Mouse (Mus musculus): ENCODE data around the gene Zc3h7b.
"Not testable (repeated sequence)": the region's sequence is repeated elsewhere in the genome, so short reads cannot be mapped to it uniquely, and the experiment has no call there.

The Zc3h7b gene

GRCm38 (mm10) chr15:81744992-81745600 lies at the start of gene Zc3h7b, which contains the start of gene Rangap1:
Gene Zc3h7b (plus strand): TSS chr15:81745057.
Gene Rangap1 (minus strand): TSS chr15:81745530.
- DNase-seq (ENCODE audit: low read depth in 2 of 2, low spot score in 2 of 2): peak; percentile 22 to 44

- DNase-seq (ENCODE audit: low read depth in 2 of 2, low spot score in 2 of 2): no peak
These were observed 47.7 kb upstream of the Zc3h7b start, which contains the start of gene Chadl for GRCm38 (mm10) chr15:81697175-81697574. Gene Chadl (minus strand): TSS chr15:81697287.

- peak in 1 of 2 experiments; percentile 6 for DNase-seq (ENCODE audit: low read depth in 2 of 2, low spot score in 2 of 2)
These were observed 47.0 kb upstream of the Zc3h7b start for GRCm38 (mm10) chr15:81697847-81698246.

- no peak for DNase-seq (ENCODE audit: low read depth in 2 of 2, low spot score in 2 of 2)
These were observed 46.3 kb upstream of the Zc3h7b start for GRCm38 (mm10) chr15:81698532-81698931.

GRCm38 (mm10) chr15:81700161-81700560 lies 44.7 kb upstream of the Zc3h7b start:
- DNase-seq (ENCODE audit: low read depth in 2 of 2, low spot score in 2 of 2): no peak

GRCm38 (mm10) chr15:81700601-81701000 lies 44.3 kb upstream of the Zc3h7b start:
- DNase-seq (ENCODE audit: low read depth in 2 of 2, low spot score in 2 of 2): no peak

GRCm38 (mm10) chr15:81701350-81701749 lies 43.5 kb upstream of the Zc3h7b start:
- not testable (repeated sequence) for DNase-seq (ENCODE audit: low read depth in 2 of 2, low spot score in 2 of 2)

- DNase-seq (ENCODE audit: low read depth in 2 of 2, low spot score in 2 of 2): no peak
These were observed 42.4 kb upstream of the Zc3h7b start for GRCm38 (mm10) chr15:81702306-81703093.

GRCm38 (mm10) chr15:81703094-81703489 lies 41.8 kb upstream of the Zc3h7b start:
- no peak for DNase-seq (ENCODE audit: low read depth in 2 of 2, low spot score in 2 of 2)

- DNase-seq (ENCODE audit: low read depth in 2 of 2, low spot score in 2 of 2): no peak
These were observed 35.9 kb upstream of the Zc3h7b start for GRCm38 (mm10) chr15:81708991-81709390.

GRCm38 (mm10) chr15:81709686-81710085 lies 35.2 kb upstream of the Zc3h7b start:
- no peak for DNase-seq (ENCODE audit: low read depth in 2 of 2, low spot score in 2 of 2)

GRCm38 (mm10) chr15:81710801-81711200 lies 34.1 kb upstream of the Zc3h7b start:
- DNase-seq (ENCODE audit: low read depth in 2 of 2, low spot score in 2 of 2): no peak

- DNase-seq (ENCODE audit: low read depth in 2 of 2, low spot score in 2 of 2): no peak
These were observed 31.1 kb upstream of the Zc3h7b start for GRCm38 (mm10) chr15:81713742-81714141.

- no peak for DNase-seq (ENCODE audit: low read depth in 2 of 2, low spot score in 2 of 2)
These were observed 26.3 kb upstream of the Zc3h7b start for GRCm38 (mm10) chr15:81718336-81719138.

GRCm38 (mm10) chr15:81719139-81719531 lies 25.7 kb upstream of the Zc3h7b start:
- no peak for DNase-seq (ENCODE audit: low read depth in 2 of 2, low spot score in 2 of 2)

- no peak for DNase-seq (ENCODE audit: low read depth in 2 of 2, low spot score in 2 of 2)
These were observed 22.5 kb upstream of the Zc3h7b start for GRCm38 (mm10) chr15:81722361-81722760.

- no peak for DNase-seq (ENCODE audit: low read depth in 2 of 2, low spot score in 2 of 2)
These were observed 21.2 kb upstream of the Zc3h7b start for GRCm38 (mm10) chr15:81723653-81724052.

- no peak for DNase-seq (ENCODE audit: low read depth in 2 of 2, low spot score in 2 of 2)
These were observed 18.9 kb upstream of the Zc3h7b start for GRCm38 (mm10) chr15:81725965-81726364.

- peak in 1 of 2 experiments; percentile 14 for DNase-seq (ENCODE audit: low read depth in 2 of 2, low spot score in 2 of 2)
These were observed 15.5 kb upstream of the Zc3h7b start for GRCm38 (mm10) chr15:81729241-81729791.

GRCm38 (mm10) chr15:81729792-81730635 lies 14.8 kb upstream of the Zc3h7b start:
- DNase-seq (ENCODE audit: low read depth in 2 of 2, low spot score in 2 of 2): peak; percentile 95 to 97
